Mouse (Mus musculus) cerebellum, adult 2 months (tissue): ENCODE measurements at regions not wholly inside any gene's neighbourhood (a gene's known extent, or its start where the extent isn't known, plus 50 kb on each side); places are given as distances from the start of the nearest gene placed in this dataset.

Experiments
- CTCF ChIP-seq: fragments of 200-500 bp; IDR thresholded peaks from 2 replicates; pipeline ENCODE4 v1.5.1; 2011; ENCODE audit warnings: low read depth, mild to moderate bottlenecking, control low read depth, low read length, moderate library complexity, borderline replicate concordance; ENCODE audit not compliant: insufficient read depth
- POLR2A ChIP-seq: fragments of 200-500 bp; IDR thresholded peaks from 2 replicates; pipeline ENCODE4 v1.6.1; 2011; ENCODE audit warnings: low read length, control low read depth, borderline replicate concordance; ENCODE audit not compliant: insufficient read depth

DNA sequence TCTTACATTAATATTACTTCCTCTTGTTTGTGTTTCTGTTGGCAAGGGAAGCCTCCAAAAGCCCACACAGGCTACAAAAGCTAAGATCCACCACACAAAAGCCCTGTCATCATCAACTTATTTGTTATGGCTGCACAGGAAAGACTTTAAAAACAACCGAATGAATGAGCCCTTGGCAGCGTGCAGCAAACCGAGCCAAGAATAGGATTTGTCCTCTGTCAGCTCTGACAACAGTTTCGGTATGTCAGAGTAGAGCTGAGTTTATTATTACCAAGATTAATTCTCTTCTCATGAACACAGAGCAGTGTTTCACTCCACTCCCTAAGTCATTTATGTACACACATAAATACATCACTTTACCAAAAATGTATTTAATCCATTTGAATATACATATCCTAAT is 236.1 kb upstream of the G2e3 start:
- TF ChIP-seq CTCF (no peak), POLR2A (no peak)
